Mouse (Mus musculus) MEL (cell line): ENCODE data around the gene Plekha5. TPM values are rescaled to one million over a fixed set of nuclear protein-coding genes. Genes with fewer than 3 reads are reported as not detected.

Source experiments
- DNase-seq: peaks from one replicate; pipeline ENCODE4 v3.0.0; 2011; ENCODE audit warnings: low read depth, low spot score
- H3K27ac ChIP-seq: 2 replicates; pipeline ENCODE4 v1.5.1; 2012; ENCODE audit warnings: low read depth, mild to moderate bottlenecking, control low read depth, low read length, moderate library complexity; ENCODE audit not compliant: control insufficient read depth
- H3K27me3 ChIP-seq, 2 experiments: fragments of 150-350 bp in 1 of 2; sonication (generic) in 1 of 2; 2 replicates each; pipeline ENCODE4 v1.6.1; 2012; ENCODE audit warnings: low read length in 2 of 2, mild to moderate bottlenecking in 2 of 2, improper control_type of control experiment in 1 of 2, moderate library complexity in 1 of 2; ENCODE audit not compliant: insufficient read depth in 2 of 2, control insufficient read depth in 1 of 2
- H3K36me3 ChIP-seq, 2 experiments: 2 replicates each; pipeline ENCODE4 v1.6.1; 2012 to 2014; ENCODE audit warnings: low read length in 2 of 2, improper control_type of control experiment in 1 of 2, inconsistent platforms in 1 of 2, mild to moderate bottlenecking in 1 of 2; ENCODE audit not compliant: insufficient read depth in 2 of 2, control insufficient read depth in 1 of 2
- H3K4me1 ChIP-seq, 2 experiments: fragments of 150-350 bp in 1 of 2; sonication (generic) in 1 of 2; 2 replicates each; pipeline ENCODE4 v1.6.1; 2012; ENCODE audit warnings: low read length in 2 of 2, improper control_type of control experiment in 1 of 2, mild to moderate bottlenecking in 1 of 2; ENCODE audit not compliant: insufficient read depth in 2 of 2, control insufficient read depth in 1 of 2
- H3K4me3 ChIP-seq, 2 experiments: fragments of 150-350 bp in 1 of 2; sonication (generic) in 1 of 2; 2 replicates each; pipeline ENCODE4 v1.5.1; 2012; ENCODE audit warnings: low read depth in 2 of 2, low read length in 2 of 2, mild to moderate bottlenecking in 2 of 2, moderate library complexity in 2 of 2, control low read depth in 1 of 2, improper control_type of control experiment in 1 of 2; ENCODE audit not compliant: control insufficient read depth in 1 of 2, insufficient read depth in 1 of 2
- H3K79me2 ChIP-seq: 2 replicates; pipeline ENCODE4 v1.6.1; 2012; ENCODE audit warnings: mild to moderate bottlenecking, low read length, moderate library complexity; ENCODE audit not compliant: control insufficient read depth, poor library complexity, insufficient read depth
- H3K9ac ChIP-seq: 2 replicates; pipeline ENCODE4 v1.6.1; 2012; ENCODE audit warnings: low read depth, mild to moderate bottlenecking, control low read depth, low read length, moderate library complexity; ENCODE audit not compliant: control insufficient read depth, poor library complexity, severe bottlenecking
- H3K9me3 ChIP-seq: fragments of 150-350 bp; sonication (generic); replicated peaks from 2 replicates; pipeline ENCODE4 v1.6.1; 2012; ENCODE audit warnings: mild to moderate bottlenecking, low read length, improper control_type of control experiment, moderate library complexity; ENCODE audit not compliant: insufficient read depth
- BHLHE40 ChIP-seq: IDR thresholded peaks from 2 replicates; pipeline ENCODE4 v1.6.1; 2012; ENCODE audit warnings: low read depth, mild to moderate bottlenecking, inconsistent platforms, low read length, improper control_type of control experiment, borderline replicate concordance
- CHD1 ChIP-seq: IDR thresholded peaks from 2 replicates; pipeline ENCODE4 v1.6.1; 2012; ENCODE audit warnings: low read depth, mild to moderate bottlenecking, inconsistent platforms, low read length, improper control_type of control experiment
- CHD2 ChIP-seq: IDR thresholded peaks from 2 replicates; pipeline ENCODE4 v1.6.1; 2011; ENCODE audit warnings: low read length, improper control_type of control experiment
- CTCF ChIP-seq, 3 experiments: IDR thresholded peaks in 2 of 3; conservative IDR thresholded peaks in 1 of 3; 2 replicates each; pipeline ENCODE4 v1.5.1; 2011 to 2012; ENCODE audit warnings: low read length in 3 of 3, low read depth in 2 of 3, mild to moderate bottlenecking in 2 of 3, improper control_type of control experiment in 1 of 3, inconsistent platforms in 1 of 3, mixed read lengths in 1 of 3, moderate library complexity in 1 of 3; ENCODE audit not compliant: control insufficient read depth in 1 of 3, insufficient read depth in 1 of 3, poor library complexity in 1 of 3, severe bottlenecking in 1 of 3
- E2F4 ChIP-seq: IDR thresholded peaks from 2 replicates; pipeline ENCODE4 v1.6.1; 2011; ENCODE audit warnings: low read depth, low read length, improper control_type of control experiment, borderline replicate concordance
- ELF1 ChIP-seq: IDR thresholded peaks from 2 replicates; pipeline ENCODE4 v1.6.1; 2014; ENCODE audit warnings: low read depth, mild to moderate bottlenecking, inconsistent platforms, low read length, improper control_type of control experiment, moderate library complexity
- EP300 ChIP-seq, 2 experiments: IDR thresholded peaks; 2 replicates each; pipeline ENCODE4 v1.6.1; 2011; ENCODE audit warnings: improper control_type of control experiment in 2 of 2, low read length in 2 of 2, low read depth in 1 of 2, mild to moderate bottlenecking in 1 of 2
- GATA1 ChIP-seq: IDR thresholded peaks from 2 replicates; pipeline ENCODE4 v1.6.1; 2011; ENCODE audit warnings: low read depth, low read length, improper control_type of control experiment
- HCFC1 ChIP-seq: IDR thresholded peaks from 2 replicates; pipeline ENCODE4 v1.6.1; 2012; ENCODE audit warnings: low read depth, mild to moderate bottlenecking, inconsistent platforms, low read length, improper control_type of control experiment, moderate library complexity
- JUND ChIP-seq: IDR thresholded peaks from 2 replicates; pipeline ENCODE4 v1.6.1; 2011; ENCODE audit warnings: low read depth, mild to moderate bottlenecking, improper control_type of control experiment, low read length
- KAT2A ChIP-seq: conservative IDR thresholded peaks from 2 replicates; pipeline ENCODE4 v1.6.1; 2012; ENCODE audit warnings: low read depth, low read length, improper control_type of control experiment, inconsistent platforms
- MAFK ChIP-seq: IDR thresholded peaks from 2 replicates; pipeline ENCODE4 v1.6.1; 2011; ENCODE audit warnings: low read depth, mild to moderate bottlenecking, low read length, improper control_type of control experiment, borderline replicate concordance
- MAX ChIP-seq: IDR thresholded peaks from 2 replicates; pipeline ENCODE4 v1.6.1; 2011; ENCODE audit warnings: low read length, improper control_type of control experiment
- MAZ ChIP-seq: IDR thresholded peaks from 2 replicates; pipeline ENCODE4 v1.6.1; 2012; ENCODE audit warnings: low read depth, mild to moderate bottlenecking, inconsistent platforms, low read length, improper control_type of control experiment
- MEF2A ChIP-seq: IDR thresholded peaks from 2 replicates; pipeline ENCODE4 v1.6.1; 2014; ENCODE audit warnings: low read depth, mild to moderate bottlenecking, inconsistent platforms, low read length, improper control_type of control experiment; ENCODE audit not compliant: poor library complexity, insufficient replicate concordance, severe bottlenecking; ENCODE audit errors: extremely low read depth
- MXI1 ChIP-seq: IDR thresholded peaks from 2 replicates; pipeline ENCODE4 v1.6.1; 2011; ENCODE audit warnings: mild to moderate bottlenecking, low read depth, low read length, improper control_type of control experiment
- MYB ChIP-seq: IDR thresholded peaks from 2 replicates; pipeline ENCODE4 v1.6.1; 2011; ENCODE audit warnings: mild to moderate bottlenecking, low read depth, low read length, improper control_type of control experiment
- MYC ChIP-seq: IDR thresholded peaks from 2 replicates; pipeline ENCODE4 v1.6.1; 2011; ENCODE audit warnings: low read depth, mild to moderate bottlenecking, low read length, improper control_type of control experiment, moderate library complexity
- NELFE ChIP-seq: IDR thresholded peaks from 2 replicates; pipeline ENCODE4 v1.6.1; 2011; ENCODE audit warnings: low read depth, low read length, improper control_type of control experiment
- NRF1 ChIP-seq: IDR thresholded peaks from 2 replicates; pipeline ENCODE4 v1.6.1; 2014; ENCODE audit warnings: low read depth, mild to moderate bottlenecking, inconsistent platforms, low read length, improper control_type of control experiment, moderate library complexity; ENCODE audit not compliant: poor library complexity, insufficient read depth, severe bottlenecking
- POLR2A ChIP-seq, 2 experiments: IDR thresholded peaks; 2 replicates each; pipeline ENCODE4 v1.6.1; 2011 to 2012; ENCODE audit warnings: low read length in 2 of 2, mild to moderate bottlenecking in 2 of 2, control low read depth in 1 of 2, improper control_type of control experiment in 1 of 2, low read depth in 1 of 2, moderate library complexity in 1 of 2; ENCODE audit not compliant: control insufficient read depth in 1 of 2, insufficient read depth in 1 of 2, poor library complexity in 1 of 2
- POLR2AphosphoS2 ChIP-seq: IDR thresholded peaks from 2 replicates; pipeline ENCODE4 v1.6.1; 2011; ENCODE audit warnings: low read length, improper control_type of control experiment
- POLR2AphosphoS5 ChIP-seq: IDR thresholded peaks from 2 replicates; pipeline ENCODE4 v1.6.1; 2012; ENCODE audit warnings: low read depth, borderline replicate concordance, mild to moderate bottlenecking, inconsistent platforms, low read length, moderate library complexity, mixed read lengths
- RAD21 ChIP-seq: IDR thresholded peaks from 2 replicates; pipeline ENCODE4 v1.6.1; 2011; ENCODE audit warnings: mild to moderate bottlenecking, low read depth, low read length, improper control_type of control experiment
- RCOR1 ChIP-seq: IDR thresholded peaks from 2 replicates; pipeline ENCODE4 v1.6.1; 2012; ENCODE audit warnings: low read depth, mild to moderate bottlenecking, inconsistent platforms, low read length, improper control_type of control experiment
- SIN3A ChIP-seq: IDR thresholded peaks from 2 replicates; pipeline ENCODE4 v1.6.1; 2012; ENCODE audit warnings: low read length, improper control_type of control experiment, inconsistent platforms
- SMC3 ChIP-seq: IDR thresholded peaks from 2 replicates; pipeline ENCODE4 v1.6.1; 2011; ENCODE audit warnings: low read depth, low read length, improper control_type of control experiment
- TAL1 ChIP-seq: IDR thresholded peaks from 2 replicates; pipeline ENCODE4 v1.6.1; 2012; ENCODE audit warnings: mild to moderate bottlenecking, inconsistent platforms, low read length, moderate library complexity, mixed read lengths
- TBP ChIP-seq: IDR thresholded peaks from 2 replicates; pipeline ENCODE4 v1.8.0; 2011; ENCODE audit warnings: low read depth, low read length, improper control_type of control experiment
- TCF12 ChIP-seq: IDR thresholded peaks from 2 replicates; pipeline ENCODE4 v1.6.1; 2014; ENCODE audit warnings: low read depth, mild to moderate bottlenecking, inconsistent platforms, low read length, improper control_type of control experiment, moderate library complexity
- UBTF ChIP-seq: IDR thresholded peaks from 2 replicates; pipeline ENCODE4 v1.6.1; 2012; ENCODE audit warnings: low read depth, mild to moderate bottlenecking, inconsistent platforms, low read length, improper control_type of control experiment, moderate library complexity, borderline replicate concordance; ENCODE audit not compliant: insufficient read depth
- USF1 ChIP-seq: IDR thresholded peaks from 2 replicates; pipeline ENCODE4 v1.6.1; 2014; ENCODE audit warnings: low read depth, mild to moderate bottlenecking, inconsistent platforms, low read length, improper control_type of control experiment, moderate library complexity
- USF2 ChIP-seq, 2 experiments: IDR thresholded peaks; 2 replicates each; pipeline ENCODE4 v1.6.1; 2011 to 2012; ENCODE audit warnings: improper control_type of control experiment in 2 of 2, low read length in 2 of 2, borderline replicate concordance in 1 of 2, inconsistent platforms in 1 of 2, low read depth in 1 of 2, mild to moderate bottlenecking in 1 of 2; ENCODE audit not compliant: insufficient read depth in 1 of 2
- ZC3H11A ChIP-seq: IDR thresholded peaks from 2 replicates; pipeline ENCODE4 v1.6.1; 2012; ENCODE audit warnings: low read depth, mild to moderate bottlenecking, inconsistent platforms, low read length, improper control_type of control experiment
- ZMIZ1 ChIP-seq: IDR thresholded peaks from 2 replicates; pipeline ENCODE4 v1.6.1; 2012; ENCODE audit warnings: low read depth, mild to moderate bottlenecking, inconsistent platforms, low read length, improper control_type of control experiment, moderate library complexity
- polyA plus RNA-seq, 2 experiments: library from polyadenylated mRNA; stranded (reverse) in 1 of 2; unstranded in 1 of 2; fragments of >175 nt in 1 of 2; fragments of >200 nt in 1 of 2; gene quantifications; 2 replicates each; pipeline versions ENCODE4 v1.2.1 to v1.2.4; 2012; ENCODE audit warnings: low replicate concordance in 2 of 2, low read depth in 1 of 2; ENCODE audit not compliant: insufficient read length in 2 of 2, insufficient read depth in 1 of 2, missing spikeins in 1 of 2
- total RNA-seq: library from RNA; depleted of rRNA; stranded (reverse); fragments of 300-350 nt; gene quantifications from 2 replicates; pipeline ENCODE4 v1.2.3, GENCODE M21; 2012

Plekha5 gene
- total and polyA plus RNA-seq, 3 experiments = 0.24 to 0.35 TPM; not detected in 1

GRCm38 (mm10) chr6:140623226-140624095 is 199.6 kb downstream of the Plekha5 start:
- H3K27me3 ChIP-seq = no peaks in the 10 kb centered on the region
- peak overlapping the region; percentile 98 for H3K9ac ChIP-seq
- H3K4me1 ChIP-seq = peaks cover 6 to 30% of the 10 kb centered on the region in 2 experiments
- H3K4me3 ChIP-seq = peak overlapping the region; percentile 93 to 96
- H3K79me2 ChIP-seq = peaks cover 45% of the 10 kb centered on the region
- peak overlapping the region; percentile 91 for H3K27ac ChIP-seq
- H3K36me3 ChIP-seq = peaks cover 0 to 27% of the 10 kb centered on the region in 2 experiments; a peak in 2 of 4 replicates
- DNase-seq = peak; percentile 89
- H3K9me3 ChIP-seq = no peaks in the 10 kb centered on the region
- TF ChIP-seq CHD2 (no peak), KAT2A (no peak; the same call in 1 of the 2 replicates), ZC3H11A (no peak), POLR2A (IDR thresholded peaks at IDR 0.05; ENCODE audit: control insufficient read depth in 1 of 2, insufficient read depth in 1 of 2, low read depth in 1 of 2, low read length in 2 of 2, poor library complexity in 1 of 2) (peak; percentile 58 to 61; a peak in 1 of 4 replicates), MYB (no peak), RAD21 (no peak), MEF2A (no peak), UBTF (no peak), MAX (peak; percentile 94), ELF1 (0 out of 2 replicates have a peak, but pooled peaks have one; percentile 17), NRF1 (peak; percentile 85), MAZ (peak; percentile 77; the same call in 1 of the 2 replicates), EP300 (IDR thresholded peaks at IDR 0.05; ENCODE audit: low read depth in 1 of 2, low read length in 2 of 2) (peak in 1 of 2 experiments; percentile 31; a peak in 1 of 4 replicates), SMC3 (no peak), RCOR1 (no peak), USF1 (no peak), HCFC1 (peak; percentile 80), MXI1 (peak; percentile 78), GATA1 (no peak), CTCF (IDR thresholded peaks at IDR 0.05 in 2 of 3, conservative IDR thresholded peaks at IDR 0.05 in 1 of 3; ENCODE audit: control insufficient read depth in 1 of 3, insufficient read depth in 1 of 3, low read depth in 2 of 3, low read length in 3 of 3, poor library complexity in 1 of 3, severe bottlenecking in 1 of 3) (no peak), CHD1 (no peak; the same call in 1 of the 2 replicates), JUND (peak; percentile 95), TAL1 (no peak), E2F4 (peak; percentile 44; the same call in 1 of the 2 replicates), NELFE (peak; percentile 63), USF2 (IDR thresholded peaks at IDR 0.05; ENCODE audit: borderline replicate concordance in 1 of 2, insufficient read depth in 1 of 2, low read depth in 1 of 2, low read length in 2 of 2) (no peak), SIN3A (no peak; the same call in 1 of the 2 replicates), ZMIZ1 (no peak), TCF12 (peak; percentile 36), POLR2AphosphoS5 (no peak), MYC (0 out of 2 replicates have a peak, but pooled peaks have one; percentile 62), POLR2AphosphoS2 (no peak), TBP (peak; percentile 39; the same call in 1 of the 2 replicates), MAFK (no peak), BHLHE40 (no peak)
